Mouse (Mus musculus) right cerebral cortex, postnatal 14 days (tissue): Measurements from ENCODE around the gene Sntn.

ENCODE experiments used
- DNase-seq: peaks from one replicate; pipeline ENCODE4 v3.0.0; 2022

Gene Sntn

GRCm38 (mm10) chr14:13670576-13670975 is at the start of gene Sntn:
Gene Sntn (plus strand): TSS chr14:13670876.
- no peak for DNase-seq

DNA sequence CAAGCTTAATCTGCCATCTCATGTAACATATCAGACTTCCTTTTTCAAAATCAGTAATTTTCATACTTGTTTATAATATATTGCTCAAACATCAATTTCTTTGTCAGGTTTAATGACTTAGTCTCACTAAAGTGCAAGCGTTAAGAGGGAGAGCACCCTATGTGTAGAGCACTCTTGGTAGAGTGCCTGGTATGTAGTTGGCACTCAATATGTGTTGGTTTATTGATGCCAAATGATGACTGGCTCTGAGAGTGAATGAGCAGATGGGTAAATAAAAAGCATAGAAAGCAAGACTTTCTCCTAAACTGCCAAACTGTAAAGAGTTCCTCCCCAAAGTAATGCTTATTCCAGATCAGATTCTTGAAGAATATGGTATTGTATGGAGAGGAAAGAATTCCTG is 20.8 kb upstream of the Sntn start:
- no peak for DNase-seq

DNA sequence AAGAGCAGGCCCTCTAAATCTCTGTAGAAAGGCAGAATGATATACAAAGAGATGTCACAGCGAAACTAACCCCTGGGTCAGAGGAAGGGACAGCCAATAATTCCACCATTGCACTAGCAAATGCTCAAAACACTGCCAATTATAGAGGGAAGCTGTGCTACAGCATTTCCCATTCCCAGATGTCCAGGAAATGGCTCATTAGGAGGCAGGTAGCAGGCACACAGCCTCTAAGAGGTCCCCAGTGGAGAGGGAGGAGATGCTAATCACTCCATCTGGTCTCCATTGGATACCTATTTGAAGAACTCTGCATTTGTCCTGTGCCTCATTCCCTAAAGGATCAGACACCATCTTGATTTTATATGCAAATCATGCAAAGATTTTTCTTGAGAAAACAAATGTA is 19.6 kb upstream of the Sntn start:
- DNase-seq = no peak

GRCm38 (mm10) chr14:13651541-13652298 is 19.0 kb upstream of the Sntn start:
- no peak for DNase-seq

DNA sequence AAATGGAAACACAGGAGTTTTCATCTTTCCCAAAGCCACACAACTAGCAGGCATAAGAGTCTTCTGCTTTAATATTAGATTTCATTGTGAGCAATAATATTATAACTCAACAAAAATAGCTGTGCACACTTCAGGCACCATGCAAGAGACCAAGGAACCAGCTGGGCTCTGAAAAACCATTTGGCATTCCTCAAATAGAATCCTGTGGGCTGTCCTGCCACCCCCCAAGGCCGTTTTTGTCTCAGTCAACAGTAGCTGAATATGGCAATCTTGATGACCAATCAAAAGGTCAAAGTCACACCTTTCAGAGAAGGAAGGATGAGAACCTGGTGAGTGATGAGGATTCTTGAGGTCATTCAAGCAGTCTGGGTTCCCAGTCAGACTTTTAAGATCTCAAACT is 16.0 kb downstream of the Sntn start:
- no peak for DNase-seq

GRCm38 (mm10) chr14:13690426-13690825 is 19.8 kb downstream of the Sntn start:
- DNase-seq = no peak

DNA sequence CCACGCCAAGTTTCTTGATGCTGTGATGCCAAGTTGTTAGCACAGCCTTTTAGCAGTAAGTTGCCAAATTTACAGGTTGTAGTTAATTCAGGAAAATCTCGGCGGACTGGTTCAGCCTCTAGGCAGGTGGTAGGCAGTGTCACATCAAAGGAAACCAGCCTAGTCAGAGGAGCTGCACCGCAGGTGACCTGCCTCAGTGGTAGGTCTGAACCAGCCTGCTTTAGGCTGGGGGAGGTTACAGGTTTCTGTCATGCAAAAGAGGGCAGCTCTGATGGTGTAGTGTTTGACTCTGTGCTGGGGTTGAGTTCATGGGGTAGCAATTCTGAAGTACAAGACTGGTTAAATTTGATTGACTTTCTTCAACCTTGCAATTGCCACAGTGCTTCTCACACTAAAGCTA is 61.6 kb downstream of the Sntn start:
- no peak for DNase-seq
